7 mouse cellular contexts compared by ENCODE assay signal in the genomic region with DNA sequence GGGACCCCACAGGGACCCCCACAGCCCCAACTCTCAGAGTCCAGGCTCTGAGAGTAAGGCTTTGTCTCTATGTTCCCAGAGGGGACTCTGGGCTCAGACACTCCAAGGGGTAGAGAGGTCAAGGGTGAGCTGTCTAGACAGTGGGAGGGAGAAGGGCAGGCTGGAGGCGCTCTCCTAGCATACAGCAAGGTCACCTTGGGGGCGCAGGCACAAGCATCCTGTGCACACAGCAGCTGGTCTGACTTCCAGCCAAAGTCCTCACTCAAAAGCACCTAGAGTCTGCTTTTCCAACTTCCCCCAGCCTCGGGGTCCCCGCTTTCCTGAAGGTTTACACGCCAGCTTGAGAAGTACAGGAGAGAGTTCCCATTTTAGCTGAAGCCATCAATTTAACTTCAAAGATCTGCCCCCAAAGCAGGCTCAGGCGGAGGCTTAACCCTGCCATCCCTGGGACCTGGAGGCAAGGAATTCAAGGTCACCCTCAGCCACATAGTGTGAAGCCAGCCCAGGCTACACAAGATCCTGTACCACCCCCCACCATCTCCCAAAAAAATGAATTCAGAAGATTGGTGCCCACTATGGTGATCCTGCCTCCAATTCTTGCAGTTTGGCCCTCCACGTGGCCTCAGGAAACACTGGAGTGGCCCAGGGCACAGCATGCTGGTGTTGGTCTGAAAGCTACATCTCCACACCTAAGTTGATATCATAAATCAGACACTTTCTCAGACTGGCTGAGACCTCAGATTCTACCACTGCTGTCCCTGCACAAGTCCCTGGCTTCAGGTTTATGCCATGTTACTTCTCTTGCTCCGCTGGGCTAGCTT. TPM values are rescaled to one million over a fixed set of nuclear protein-coding genes. Genes with fewer than 3 reads are reported as not detected.
A peak's percentile ranks its signal among the peaks of the same experiment; 100 is the strongest.
DNase-seq lines count a peak whose midpoint lies in the region; ATAC-seq and TF ChIP-seq lines count a peak whose summit lies in the region.

No protein-coding gene starts in this region.

- H3K9me3 ChIP-seq in ES-Bruce4 (replicated peaks; ENCODE audit: control insufficient read depth, insufficient read depth, low read length, poor library complexity, severe bottlenecking) = no peaks in the 10 kb centered on the region
- H3K9me3 ChIP-seq in hindbrain, postnatal 0 days (ENCODE audit: low read length) = no peaks in the 10 kb centered on the region
- no peaks in the 10 kb centered on the region for H3K9me3 ChIP-seq in liver, embryonic 13.5 days (replicated peaks)

- H3K9ac ChIP-seq in ES-Bruce4 (ENCODE audit: low read depth, poor library complexity, severe bottlenecking) = peak overlapping the region; percentile 50
- H3K9ac ChIP-seq in hindbrain, postnatal 0 days (replicated peaks; ENCODE audit: low read length) = no peak overlapping the region; the same call in 1 of the 2 replicates
- H3K9ac ChIP-seq in liver, embryonic 13.5 days = peak overlapping the region; percentile 51; the same call in 1 of the 2 replicates

- TF ChIP-seq POLR2A in ES-Bruce4 (IDR thresholded peaks at IDR 0.05; ENCODE audit: insufficient read depth, low read length) = no peak

- peaks cover 30% of the 10 kb centered on the region for H3K4me1 ChIP-seq in ES-Bruce4 (ENCODE audit: control insufficient read depth, insufficient read depth, low read length)
- H3K4me1 ChIP-seq in hindbrain, postnatal 0 days (ENCODE audit: insufficient read depth, low read length) = peaks cover 17% of the 10 kb centered on the region
- peaks cover 44% of the 10 kb centered on the region for H3K4me1 ChIP-seq in liver, embryonic 13.5 days (replicated peaks)

- no peak overlapping the region for H3K4me3 ChIP-seq in ES-Bruce4 (ENCODE audit: low read depth, low read length)
- H3K4me3 ChIP-seq in hindbrain, postnatal 0 days (ENCODE audit: low read length) = no peak overlapping the region
- no peak overlapping the region for H3K4me3 ChIP-seq in liver, embryonic 13.5 days (replicated peaks)

- TF ChIP-seq CTCF in ES-Bruce4 (IDR thresholded peaks at IDR 0.05; ENCODE audit: low read depth, low read length) = no peak
- TF ChIP-seq CTCF in hindbrain, postnatal 0 days (IDR thresholded peaks at IDR 0.05; ENCODE audit: low read depth) = no peak

- H3K4me2 ChIP-seq in hindbrain, postnatal 0 days (ENCODE audit: low read depth, low read length) = no peak overlapping the region
- H3K4me2 ChIP-seq in liver, embryonic 13.5 days = no peak overlapping the region

- ATAC-seq in hindbrain, postnatal 0 days = no peak
- 0 out of 2 replicates have a peak, but pooled peaks have one; percentile 14 for ATAC-seq in liver, embryonic 13.5 days (ENCODE audit: low read depth)

- 47% methylated on average over 8 of the region's 8 CpGs for WGBS in hindbrain, postnatal 0 days
- 68% methylated on average over 8 of the region's 8 CpGs for WGBS in liver, embryonic 13.5 days (ENCODE audit: insufficient replicate concordance)

- H3K27ac ChIP-seq in ES-Bruce4 (ENCODE audit: insufficient read depth, low read length) = peak overlapping the region; percentile 73
- 0 out of 2 replicates have a peak overlapping the region, but pooled peaks have one; percentile 20 for H3K27ac ChIP-seq in hindbrain, postnatal 0 days
- peak overlapping the region; percentile 64 for H3K27ac ChIP-seq in liver, embryonic 13.5 days

- peak; percentile 98 for TF ChIP-seq EP300 in ES-Bruce4 (IDR thresholded peaks at IDR 0.05; ENCODE audit: insufficient read depth, low read depth, low read length)

- peaks cover 12% of the 10 kb centered on the region; the same call in 1 of the 2 replicates for H3K36me3 ChIP-seq in ES-Bruce4 (ENCODE audit: control insufficient read depth, insufficient read depth, low read length, poor library complexity, severe bottlenecking)
- peaks cover 18% of the 10 kb centered on the region; the same call in 1 of the 2 replicates for H3K36me3 ChIP-seq in hindbrain, postnatal 0 days (ENCODE audit: insufficient read depth, low read length)
- peaks cover 27% of the 10 kb centered on the region for H3K36me3 ChIP-seq in liver, embryonic 13.5 days

- DNase-seq in adrenal gland, postnatal 36 days = peak; percentile 43 to 53
- no peak for DNase-seq in hindbrain, postnatal 0 days (ENCODE audit: low spot score)
- no peak for DNase-seq in liver, embryonic 13.5 days
- DNase-seq in testis, postnatal 10 days (ENCODE audit: low spot score) = no peak
- no peak for DNase-seq in spleen, adult 18-20 months
- no peak for DNase-seq in frontal cortex, postnatal 14 days (ENCODE audit: low spot score in 2 of 2)

- no peaks in the 10 kb centered on the region for H3K27me3 ChIP-seq in ES-Bruce4 (ENCODE audit: control insufficient read depth, insufficient read depth, low read length, poor library complexity, severe bottlenecking)
- H3K27me3 ChIP-seq in hindbrain, postnatal 0 days (ENCODE audit: insufficient read depth, low read length) = no peaks in the 10 kb centered on the region
- no peaks in the 10 kb centered on the region for H3K27me3 ChIP-seq in liver, embryonic 13.5 days

RNA-seq across cellular contexts. Expression of gene Pgpep1, which starts 12.6 kb away (rescaled TPM):
- 30.2 and 44.4 TPM in 2 replicates for polyA plus RNA-seq in ES-Bruce4 (2011; ENCODE audit: insufficient read depth, insufficient read length, low read depth, missing spikeins)
- 100 to 1,000 TPM; 138 to 139 TPM for total RNA-seq in adrenal gland, postnatal 36 days (2021)
- total RNA-seq in hindbrain, postnatal 0 days (2014; rRNA removed) = 65.7 and 68.4 TPM in 2 replicates
- 44.2 and 56.5 TPM in 2 replicates for polyA plus RNA-seq in hindbrain, postnatal 0 days (2015; fragmentation: Nextera tagmentation; extraction: Ambion mirVana)
- polyA plus RNA-seq in liver, embryonic 13.5 days (2015; fragmentation: Nextera tagmentation; extraction: Ambion mirVana) = 17.9 and 19.5 TPM in 2 replicates

RNA-seq across cellular contexts. Expression of gene Gdf15, which starts 15.3 kb away (rescaled TPM):
- polyA plus RNA-seq in ES-Bruce4 (2011; ENCODE audit: insufficient read depth, insufficient read length, low read depth, missing spikeins) = 1.9 and 2.1 TPM in 2 replicates
- total RNA-seq in adrenal gland, postnatal 36 days (2021) = 1 to 10 TPM; 5.0 to 6.0 TPM
- total RNA-seq in hindbrain, postnatal 0 days (2014; rRNA removed) = 1.7 TPM in 1 of 2 replicates, not detected in the other
- 0.25 and 0.41 TPM in 2 replicates for polyA plus RNA-seq in hindbrain, postnatal 0 days (2015; fragmentation: Nextera tagmentation; extraction: Ambion mirVana)
- 3.9 and 4.1 TPM in 2 replicates for polyA plus RNA-seq in liver, embryonic 13.5 days (2015; fragmentation: Nextera tagmentation; extraction: Ambion mirVana)

RNA-seq across cellular contexts. Expression of gene Lsm4, which starts 25.5 kb away (rescaled TPM):
- 211 TPM in 2 replicates for polyA plus RNA-seq in ES-Bruce4 (2011; ENCODE audit: insufficient read depth, insufficient read length, low read depth, missing spikeins)
- total RNA-seq in adrenal gland, postnatal 36 days (2021) = 10 to 100 TPM; 74.3 to 84.4 TPM
- total RNA-seq in hindbrain, postnatal 0 days (2014; rRNA removed) = 301 and 453 TPM in 2 replicates
- 188 and 190 TPM in 2 replicates for polyA plus RNA-seq in hindbrain, postnatal 0 days (2015; fragmentation: Nextera tagmentation; extraction: Ambion mirVana)
- polyA plus RNA-seq in liver, embryonic 13.5 days (2015; fragmentation: Nextera tagmentation; extraction: Ambion mirVana) = 185 and 200 TPM in 2 replicates

RNA-seq across cellular contexts. Expression of gene Lrrc25, which starts 31.6 kb away (rescaled TPM):
- polyA plus RNA-seq in ES-Bruce4 (2011; ENCODE audit: insufficient read depth, insufficient read length, low read depth, missing spikeins) = not detected in 2 replicates
- total RNA-seq in adrenal gland, postnatal 36 days (2021) = 1 to 10 TPM; 2.1 to 2.6 TPM
- total RNA-seq in hindbrain, postnatal 0 days (2014; rRNA removed) = 0.65 and 3.3 TPM in 2 replicates
- 1.3 and 1.5 TPM in 2 replicates for polyA plus RNA-seq in hindbrain, postnatal 0 days (2015; fragmentation: Nextera tagmentation; extraction: Ambion mirVana)
- polyA plus RNA-seq in liver, embryonic 13.5 days (2015; fragmentation: Nextera tagmentation; extraction: Ambion mirVana) = 5.4 and 5.6 TPM in 2 replicates

RNA-seq across cellular contexts. Expression of gene Ssbp4, which starts 38.9 kb away (rescaled TPM):
- 49.9 and 50.2 TPM in 2 replicates for polyA plus RNA-seq in ES-Bruce4 (2011; ENCODE audit: insufficient read depth, insufficient read length, low read depth, missing spikeins)
- 100 to 1,000 TPM in 1 of 2 experiments, 10 to 100 TPM in 1; 89.7 to 103 TPM for total RNA-seq in adrenal gland, postnatal 36 days (2021)
- 248 and 349 TPM in 2 replicates for total RNA-seq in hindbrain, postnatal 0 days (2014; rRNA removed)
- polyA plus RNA-seq in hindbrain, postnatal 0 days (2015; fragmentation: Nextera tagmentation; extraction: Ambion mirVana) = 188 and 189 TPM in 2 replicates
- polyA plus RNA-seq in liver, embryonic 13.5 days (2015; fragmentation: Nextera tagmentation; extraction: Ambion mirVana) = 54.2 and 62.4 TPM in 2 replicates

Comparison
In these comparisons a context has a peak if more than half of its experiments do, and no peak if none do; other contexts are left out.
1. H3K27ac ChIP-seq: peak in every context shown above with its lines; median percentile 73 in ES-Bruce4; 64 in liver, embryonic 13.5 days; 20 in hindbrain, postnatal 0 days.
2. DNase-seq: peak in adrenal gland, postnatal 36 days (2 of 2); none in hindbrain, postnatal 0 days (single experiment), liver, embryonic 13.5 days (single experiment), testis, postnatal 10 days (single experiment), spleen, adult 18-20 months (0 of 2) and frontal cortex, postnatal 14 days (0 of 2).